Mouse (Mus musculus) limb, embryonic 14.5 days (tissue): ENCODE measurements around the gene Guca2a. TPM values are rescaled to one million over a fixed set of nuclear protein-coding genes. Genes with fewer than 3 reads are reported as not detected.

ENCODE experiments used
- ATAC-seq: fragments of 200-750 bp; cut with Nextera tagmentation; 2 replicates; pipeline ENCODE4 v1.8.0; 2017; ENCODE audit warnings: low read depth, moderate number of reproducible peaks, moderate TSS enrichment; ENCODE audit not compliant: low FRiP score
- DNase-seq: peaks from one replicate; pipeline ENCODE4 v3.0.0-alpha.2; 2015; ENCODE audit warnings: low spot score
- H3K27ac ChIP-seq: fragments of 300-500 bp; sonication (generic); replicated peaks from 2 replicates; pipeline ENCODE4 v1.5.1; 2014; ENCODE audit warnings: low read depth, mild to moderate bottlenecking, low read length, moderate library complexity, mixed read lengths
- H3K27me3 ChIP-seq: fragments of 300-500 bp; sonication (generic); 2 replicates; pipeline ENCODE4 v1.6.1; 2014; ENCODE audit warnings: low read length, mixed read lengths; ENCODE audit not compliant: control insufficient read depth, insufficient read depth
- H3K36me3 ChIP-seq: fragments of 300-500 bp; sonication (generic); 2 replicates; pipeline ENCODE4 v1.6.1; 2014; ENCODE audit warnings: mild to moderate bottlenecking, low read length, moderate library complexity, mixed read lengths; ENCODE audit not compliant: control insufficient read depth, insufficient read depth
- H3K4me1 ChIP-seq: fragments of 300-500 bp; sonication (generic); 2 replicates; pipeline ENCODE4 v1.6.1; 2014; ENCODE audit warnings: antibody characterized with exemption, low read length, mixed read lengths; ENCODE audit not compliant: control insufficient read depth, insufficient read depth
- H3K4me2 ChIP-seq: fragments of 300-500 bp; sonication (generic); replicated peaks from 2 replicates; pipeline ENCODE4 v1.6.1; 2014; ENCODE audit warnings: low read depth, mild to moderate bottlenecking, low read length, moderate library complexity; ENCODE audit not compliant: severe bottlenecking
- H3K4me3 ChIP-seq: fragments of 300-500 bp; sonication (generic); replicated peaks from 2 replicates; pipeline ENCODE4 v1.5.1; 2014; ENCODE audit warnings: low read length
- H3K9ac ChIP-seq: fragments of 300-500 bp; sonication (generic); 2 replicates; pipeline ENCODE4 v1.6.1; 2014; ENCODE audit warnings: mild to moderate bottlenecking, low read depth, low read length, moderate library complexity; ENCODE audit not compliant: severe bottlenecking
- H3K9me3 ChIP-seq: fragments of 300-500 bp; sonication (generic); 2 replicates; pipeline ENCODE4 v1.6.1; 2016; ENCODE audit warnings: low read length; ENCODE audit not compliant: control insufficient read depth
- POLR2A ChIP-seq: fragments of 200-500 bp; IDR thresholded peaks from 2 replicates; pipeline ENCODE4 v1.8.0; 2012; ENCODE audit warnings: inconsistent platforms, mild to moderate bottlenecking, moderate library complexity, borderline replicate concordance; ENCODE audit not compliant: insufficient read depth, insufficient read length; ENCODE audit errors: extremely low read depth
- WGBS: fragments of 180-500 bp; shearing (Covaris S2); extraction: QIAGEN DNeasy Blood & Tissue Kit; methylation state at CpG from one replicate; pipeline ENCODE4 v1.1.7; 2014; 5-methylcytosine and 5-hydroxymethylcytosine counted together
- polyA plus RNA-seq, 2 experiments: library from polyadenylated mRNA; depleted of rRNA in 1 of 2; stranded (reverse) in 1 of 2; unstranded in 1 of 2; fragments of >200 nt; fragmentation: Nextera tagmentation in 1 of 2; extraction: Ambion mirVana in 1 of 2; gene quantifications; 2 replicates each; pipeline versions ENCODE4 v1.2.1 to v1.2.3; 2012 to 2014

Guca2a gene
- polyA plus RNA-seq, 2 experiments, result not detected

DNA sequence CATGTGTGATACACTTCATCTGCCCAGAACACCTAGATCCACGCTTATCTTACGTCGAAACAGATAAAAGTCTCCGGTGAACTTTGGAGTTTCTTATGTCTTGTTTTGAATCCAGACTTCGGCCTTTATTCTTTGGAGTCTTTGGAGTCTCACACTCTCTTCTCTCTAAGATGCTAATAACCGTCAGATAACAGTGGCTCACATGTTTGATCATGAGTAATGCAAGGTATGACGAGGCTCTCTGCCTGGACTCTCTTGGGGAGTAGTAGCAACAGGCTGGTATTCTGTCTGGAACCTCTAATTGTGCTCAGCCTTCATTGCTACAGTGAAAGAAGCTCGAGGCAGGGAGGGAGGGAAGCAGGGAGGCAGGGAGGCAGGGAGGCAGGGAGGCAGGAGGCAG lies 22.5 kb downstream of the Guca2a start:
- Histone ChIP-seq H3K4me2 (no peak overlapping the region), H3K9ac (no peak overlapping the region), H3K27me3 (no peaks in the 10 kb centered on the region), H3K4me3 (no peak overlapping the region), H3K9me3 (no peaks in the 10 kb centered on the region), H3K4me1 (no peaks in the 10 kb centered on the region), H3K27ac (no peak overlapping the region), H3K36me3 (no peaks in the 10 kb centered on the region)
- DNase-seq (no peak), ATAC-seq (no peak)
- no peak for TF ChIP-seq POLR2A
- WGBS, result 70% methylated on average over 8 of the region's 8 CpGs

DNA sequence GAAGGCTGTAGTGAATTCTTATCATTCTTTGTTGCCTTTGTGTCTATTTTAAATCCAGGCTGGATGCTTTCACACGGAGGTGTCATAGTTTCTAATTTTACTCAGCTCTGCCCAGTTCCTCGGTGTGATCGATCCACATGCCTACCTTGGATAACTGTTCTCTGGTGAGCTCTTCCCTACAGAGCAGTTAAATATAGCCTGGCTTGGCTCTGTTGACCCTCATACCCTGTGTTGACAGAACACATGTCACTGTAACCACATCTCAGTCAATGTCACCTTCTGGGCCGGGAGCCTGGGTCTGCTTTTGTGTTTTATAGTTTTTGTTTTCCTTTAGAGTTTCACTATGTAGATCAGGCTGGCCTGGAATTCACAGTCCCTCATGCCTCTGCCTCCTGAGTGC lies 24.6 kb downstream of the Guca2a start:
- no peaks in the 10 kb centered on the region for H3K36me3 ChIP-seq
- H3K9me3 ChIP-seq, result no peaks in the 10 kb centered on the region
- no peaks in the 10 kb centered on the region for H3K4me1 ChIP-seq
- ATAC-seq, result no peak
- no peak overlapping the region for H3K4me3 ChIP-seq
- H3K27me3 ChIP-seq, result no peaks in the 10 kb centered on the region
- H3K27ac ChIP-seq, result no peak overlapping the region
- WGBS, result 69% methylated on average over 4 of the region's 4 CpGs
- no peak for DNase-seq
- no peak overlapping the region for H3K4me2 ChIP-seq
- H3K9ac ChIP-seq, result no peak overlapping the region
- TF ChIP-seq POLR2A, result no peak

DNA sequence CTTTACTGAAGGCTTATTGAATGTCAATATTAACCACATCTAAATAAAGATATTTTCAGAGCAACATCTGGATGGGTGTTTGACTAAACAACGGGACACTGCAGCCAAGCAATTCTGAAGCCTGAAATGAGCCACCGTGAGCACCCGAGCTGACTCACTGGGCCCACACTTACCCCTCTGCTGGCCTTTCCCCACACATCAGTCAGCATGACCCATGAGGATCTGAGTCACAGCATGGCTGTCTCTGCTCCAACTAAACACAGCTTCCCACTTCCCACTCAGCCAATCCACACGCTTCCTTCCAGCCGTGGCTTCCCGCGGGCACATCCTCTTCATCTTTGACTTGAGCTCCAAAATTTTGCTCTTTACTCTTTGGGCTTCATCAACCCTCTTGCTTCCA lies 25.5 kb downstream of the Guca2a start:
- DNase-seq (no peak), ATAC-seq (no peak)
- no peak for TF ChIP-seq POLR2A
- Histone ChIP-seq H3K4me2 (no peak overlapping the region), H3K4me1 (no peaks in the 10 kb centered on the region), H3K9me3 (no peaks in the 10 kb centered on the region), H3K4me3 (no peak overlapping the region), H3K36me3 (no peaks in the 10 kb centered on the region), H3K27ac (no peak overlapping the region), H3K27me3 (no peaks in the 10 kb centered on the region), H3K9ac (no peak overlapping the region)
- WGBS, result 87% methylated on average over 7 of the region's 7 CpGs

DNA sequence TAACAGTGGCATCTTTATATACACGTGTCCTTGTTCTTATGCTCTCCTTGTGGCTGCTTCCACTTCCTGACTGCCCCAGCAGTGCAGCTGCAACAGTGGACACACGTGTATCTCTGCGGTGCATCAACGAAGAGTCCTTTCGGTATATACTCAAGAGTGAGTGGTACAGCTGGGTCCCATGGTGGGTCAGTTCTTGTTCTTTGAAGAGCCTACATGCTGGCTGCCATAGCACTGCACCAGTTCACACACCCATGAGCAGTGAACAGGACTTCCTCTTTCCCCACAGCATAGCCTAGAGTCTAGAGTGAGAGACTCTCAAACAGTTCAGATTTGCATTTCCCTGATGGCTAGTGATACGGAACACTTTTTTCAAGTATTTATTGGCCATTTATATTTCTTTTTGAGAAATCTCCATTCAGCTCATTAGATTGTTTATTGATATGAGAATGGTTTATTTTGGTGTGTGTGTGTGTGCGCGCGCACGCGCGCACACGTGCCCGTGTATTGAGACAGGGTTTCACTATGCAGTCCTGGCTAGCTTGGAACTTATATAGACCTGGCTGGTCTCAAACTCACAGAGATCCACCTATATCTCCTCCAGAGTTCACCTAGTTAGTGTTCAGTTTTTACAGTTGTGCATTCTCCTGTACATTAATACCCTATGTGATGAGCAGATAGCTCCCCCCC lies 26.0 kb downstream of the Guca2a start:
- ATAC-seq, result no peak
- DNase-seq, result no peak
- Histone ChIP-seq H3K9me3 (no peaks in the 10 kb centered on the region), H3K27ac (no peak overlapping the region), H3K27me3 (no peaks in the 10 kb centered on the region), H3K36me3 (no peaks in the 10 kb centered on the region), H3K9ac (no peak overlapping the region), H3K4me3 (no peak overlapping the region), H3K4me2 (no peak overlapping the region), H3K4me1 (no peaks in the 10 kb centered on the region)
- 89% methylated on average over 14 of the region's 14 CpGs for WGBS
- TF ChIP-seq POLR2A, result no peak

DNA sequence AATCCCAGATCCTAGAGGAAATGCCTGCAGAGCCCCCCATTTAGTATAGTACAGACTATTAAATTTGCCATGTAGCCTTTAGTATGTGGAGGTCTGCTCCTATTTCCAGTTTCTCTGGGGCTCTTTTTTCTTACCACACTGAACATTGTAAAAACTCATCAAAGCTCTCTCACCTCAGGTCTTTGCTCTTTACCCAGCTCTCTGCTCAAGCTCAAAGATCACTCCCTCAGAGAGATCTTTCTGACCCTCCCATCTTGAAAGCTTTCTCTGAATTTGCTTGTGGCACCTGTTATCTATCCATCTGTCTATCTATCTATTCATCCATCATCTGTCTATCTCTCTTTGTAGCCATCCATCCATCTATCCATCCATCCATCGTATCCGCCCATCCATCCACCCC lies 27.7 kb downstream of the Guca2a start:
- Histone ChIP-seq H3K4me1 (no peaks in the 10 kb centered on the region), H3K4me2 (no peak overlapping the region), H3K9ac (no peak overlapping the region), H3K36me3 (no peaks in the 10 kb centered on the region), H3K4me3 (no peak overlapping the region), H3K27ac (no peak overlapping the region), H3K9me3 (no peaks in the 10 kb centered on the region), H3K27me3 (no peaks in the 10 kb centered on the region)
- ATAC-seq (no peak), DNase-seq (no peak)
- 92% methylated on average over 2 of the region's 2 CpGs for WGBS
- no peak for TF ChIP-seq POLR2A
